Comparison of ENCODE assay signal across 8 mouse cellular contexts in the genomic region with DNA sequence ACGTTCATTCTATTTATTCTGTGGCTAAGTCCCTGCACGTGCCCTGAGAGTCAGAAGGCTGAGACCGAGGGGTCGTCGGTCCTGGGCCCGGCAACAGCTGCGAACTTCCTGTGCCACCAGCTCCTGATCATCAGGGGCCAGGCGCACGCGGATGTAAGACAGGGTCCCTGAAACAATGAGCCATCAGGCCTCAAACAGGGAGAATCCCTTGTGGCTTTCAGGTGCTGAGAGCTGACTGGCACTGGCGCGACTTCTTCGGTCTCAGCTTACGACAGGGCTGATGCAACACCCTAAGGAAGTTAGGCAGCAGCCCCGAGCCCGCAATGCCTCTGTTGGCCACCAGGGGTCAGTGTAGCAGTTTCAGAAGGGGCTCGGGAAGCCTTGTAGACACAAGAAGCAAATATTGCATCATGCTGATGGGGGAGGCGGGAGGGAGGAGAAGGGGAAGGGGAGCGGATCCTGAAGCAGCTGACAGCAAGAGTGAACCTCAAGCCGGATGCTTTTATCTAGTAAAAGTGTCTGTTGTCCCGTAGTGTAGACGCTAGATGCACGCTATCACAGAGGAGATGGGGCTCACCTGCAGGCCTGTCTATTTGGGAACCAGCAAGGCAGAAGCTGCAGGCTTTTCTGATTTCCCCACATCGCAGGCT. TPM values are rescaled to one million over a fixed set of nuclear protein-coding genes. Genes with fewer than 3 reads are reported as not detected.
DNase-seq lines count a peak whose midpoint lies in the region; ATAC-seq and TF ChIP-seq lines count a peak whose summit lies in the region.

No protein-coding gene starts in this region.

- H3K9ac ChIP-seq in CH12.LX (ENCODE audit: insufficient read depth, low read depth): peak overlapping the region; percentile 96
- peak overlapping the region; percentile 48 for H3K9ac ChIP-seq in forebrain, embryonic 12.5 days
- H3K9ac ChIP-seq in liver, postnatal 0 days (replicated peaks): peak overlapping the region; percentile 44
- peak overlapping the region; percentile 18; the same call in 1 of the 2 replicates for H3K9ac ChIP-seq in neural tube, embryonic 14.5 days (replicated peaks; ENCODE audit: low read depth, low read length)

- in situ Hi-C loops in CH12.LX (cut with MboI; ENCODE audit: low pct_ligation_motif_present, low pct_unique_long_range_greater_than_20kb, low sequenced_read_pairs): loop anchor here (5.0 to 10.0 kb wide), 2 partner anchors 56 to 414 kb away; a partner anchor contains a TSS

- peak overlapping the region; percentile 98 for H3K27ac ChIP-seq in CH12.LX (ENCODE audit: insufficient read depth, low read depth)
- H3K27ac ChIP-seq in forebrain, embryonic 12.5 days: no peak overlapping the region
- 0 out of 2 replicates have a peak overlapping the region, but pooled peaks have one; percentile 30 for H3K27ac ChIP-seq in liver, postnatal 0 days (ENCODE audit: low read depth)
- H3K27ac ChIP-seq in neural tube, embryonic 14.5 days (ENCODE audit: low read depth, low read length): no peak overlapping the region

- peak; percentile 79 for TF ChIP-seq POLR2A in CH12.LX (IDR thresholded peaks at IDR 0.05; ENCODE audit: low read depth, low read length)

- H3K4me1 ChIP-seq in CH12.LX (ENCODE audit: control insufficient read depth in 1 of 2, insufficient read depth in 2 of 2): peaks cover 31 to 70% of the 10 kb centered on the region in 2 experiments
- H3K4me1 ChIP-seq in forebrain, embryonic 12.5 days: peaks cover 16% of the 10 kb centered on the region
- peaks cover 12% of the 10 kb centered on the region for H3K4me1 ChIP-seq in liver, postnatal 0 days (ENCODE audit: insufficient read depth)
- H3K4me1 ChIP-seq in neural tube, embryonic 14.5 days (ENCODE audit: control insufficient read depth, insufficient read depth, low read length): no peaks in the 10 kb centered on the region

- peak overlapping the region; percentile 83 for H3K4me2 ChIP-seq in CH12.LX (ENCODE audit: insufficient read depth, low read depth, poor library complexity, severe bottlenecking)
- H3K4me2 ChIP-seq in forebrain, embryonic 12.5 days: peak overlapping the region; percentile 53
- peak overlapping the region; percentile 68 for H3K4me2 ChIP-seq in liver, postnatal 0 days (ENCODE audit: low read depth, low read length)
- peak overlapping the region; percentile 44 for H3K4me2 ChIP-seq in neural tube, embryonic 14.5 days (ENCODE audit: low read depth, low read length)

- dilution Hi-C loops in CH12.LX (cut with MboI; ENCODE audit: extremely low pct_ligation_motif_present, extremely low pct_unique_long_range_greater_than_20kb, low sequenced_read_pairs): no loop called here

- 5% methylated on average over 24 of the region's 24 CpGs for WGBS in forebrain, embryonic 12.5 days
- 6% methylated on average over 24 of the region's 24 CpGs for WGBS in large intestine, adult 2 months
- 2% methylated on average over 24 of the region's 24 CpGs for WGBS in liver, postnatal 0 days (ENCODE audit: insufficient replicate concordance)
- WGBS in neural tube, embryonic 14.5 days: 5% methylated on average over 24 of the region's 24 CpGs

- H3K79me2 ChIP-seq in CH12.LX (replicated peaks; ENCODE audit: control insufficient read depth, extremely low read depth, insufficient read depth, poor library complexity, severe bottlenecking): no peaks in the 10 kb centered on the region

- peak; percentile 99 for DNase-seq in CH12.LX (ENCODE audit: extremely low read depth)
- peak; percentile 97 for DNase-seq in c-Kit-positive CD71-positive TER-119-negative erythroid progenitor cells, embryonic 14.5 days (ENCODE audit: low read depth)
- peak; percentile 95 to 98 for DNase-seq in heart, postnatal 10 days
- peak; percentile 76 for DNase-seq in large intestine, adult 2 months (ENCODE audit: low read depth, low spot score)
- DNase-seq in liver, postnatal 0 days: peak; percentile 97
- peak; percentile 99 for DNase-seq in testis, postnatal 10 days (ENCODE audit: low spot score)

- peaks cover 16% of the 10 kb centered on the region for H3K9me3 ChIP-seq in CH12.LX (replicated peaks; ENCODE audit: low read length)
- H3K9me3 ChIP-seq in forebrain, embryonic 12.5 days: no peaks in the 10 kb centered on the region
- H3K9me3 ChIP-seq in liver, postnatal 0 days (ENCODE audit: low read length): no peaks in the 10 kb centered on the region
- H3K9me3 ChIP-seq in neural tube, embryonic 14.5 days (ENCODE audit: control insufficient read depth, low read length): no peaks in the 10 kb centered on the region

- TF ChIP-seq RAD21 in CH12.LX (IDR thresholded peaks at IDR 0.05; ENCODE audit: low read depth, low read length): peak; percentile 93

- peaks cover 9 to 26% of the 10 kb centered on the region in 2 experiments for H3K36me3 ChIP-seq in CH12.LX (replicated peaks in 1 of 2; ENCODE audit: control insufficient read depth in 1 of 2, insufficient read depth in 1 of 2, low read length in 1 of 2)
- H3K36me3 ChIP-seq in forebrain, embryonic 12.5 days (replicated peaks): no peaks in the 10 kb centered on the region
- no peaks in the 10 kb centered on the region for H3K36me3 ChIP-seq in liver, postnatal 0 days (replicated peaks; ENCODE audit: insufficient read depth, low read length)
- no peaks in the 10 kb centered on the region for H3K36me3 ChIP-seq in neural tube, embryonic 14.5 days (ENCODE audit: control insufficient read depth, insufficient read depth, low read length)

- ATAC-seq in forebrain, embryonic 12.5 days (ENCODE audit: low FRiP score): peak; percentile 84
- ATAC-seq in liver, postnatal 0 days: peak; percentile 86
- peak; percentile 64 for ATAC-seq in neural tube, embryonic 14.5 days (ENCODE audit: low read depth)

- TF ChIP-seq EP300 in CH12.LX (IDR thresholded peaks at IDR 0.05; ENCODE audit: low read length): peak; percentile 58
- peak; percentile 67; the same call in 1 of the 2 replicates for TF ChIP-seq EP300 in liver, postnatal 0 days (IDR thresholded peaks at IDR 0.05; ENCODE audit: low read depth)

- intact Hi-C loops in heart, postnatal 10 days (cut with DNase I): loop anchor here (1.0 to 2.0 kb wide), 2 partner anchors 58 to 74 kb away; no protein-coding TSS in a partner anchor

- H3K27me3 ChIP-seq in CH12.LX (replicated peaks): no peaks in the 10 kb centered on the region
- 0 out of 2 replicates have a peak, but pooled peaks cover 7% of the 10 kb centered on the region for H3K27me3 ChIP-seq in forebrain, embryonic 12.5 days
- H3K27me3 ChIP-seq in liver, postnatal 0 days (ENCODE audit: insufficient read depth, low read length): no peaks in the 10 kb centered on the region
- H3K27me3 ChIP-seq in neural tube, embryonic 14.5 days (ENCODE audit: control insufficient read depth, insufficient read depth, low read length): no peaks in the 10 kb centered on the region

- peak; percentile 94 to 98 for TF ChIP-seq CTCF in CH12.LX (conservative IDR thresholded peaks at IDR 0.05 in 1 of 2, IDR thresholded peaks at IDR 0.05 in 1 of 2; ENCODE audit: low read depth in 2 of 2, low read length in 2 of 2)
- peak; percentile 100 for TF ChIP-seq CTCF in liver, postnatal 0 days (IDR thresholded peaks at IDR 0.05; ENCODE audit: low read depth)

- H3K4me3 ChIP-seq in CH12.LX (replicated peaks in 1 of 3; ENCODE audit: low read depth in 2 of 3, low read length in 2 of 3, poor library complexity in 1 of 3): peak overlapping the region; percentile 23 to 44 (median 35)
- H3K4me3 ChIP-seq in forebrain, embryonic 12.5 days (replicated peaks): peak overlapping the region; percentile 22
- peak overlapping the region; percentile 15 for H3K4me3 ChIP-seq in liver, postnatal 0 days (ENCODE audit: low read depth, low read length)
- H3K4me3 ChIP-seq in neural tube, embryonic 14.5 days (ENCODE audit: low read depth, low read length): no peak overlapping the region

TF ChIP-seq in CH12.LX, 34 proteins besides CTCF, POLR2A, EP300 and RAD21 (continues in another document):
- TF ChIP-seq ZNF384 (IDR thresholded peaks at IDR 0.05; ENCODE audit: low read depth, low read length) (peak; percentile 63), ZMIZ1 (IDR thresholded peaks at IDR 0.05; ENCODE audit: low read depth, low read length) (peak; percentile 53; the same call in 1 of the 2 replicates), TBP (conservative IDR thresholded peaks at IDR 0.05; ENCODE audit: low read depth, low read length) (peak; percentile 61; the same call in 1 of the 2 replicates), TCF12 (IDR thresholded peaks at IDR 0.05; ENCODE audit: low read depth, low read length) (peak; percentile 97), ZKSCAN1 (IDR thresholded peaks at IDR 0.05; ENCODE audit: borderline replicate concordance, low read depth, low read length) (no peak), USF2 (conservative IDR thresholded peaks at IDR 0.05; ENCODE audit: low read depth, low read length) (no peak), MAFK (IDR thresholded peaks at IDR 0.05; ENCODE audit: insufficient replicate concordance, low read length) (0 out of 2 replicates have a peak, but pooled peaks have one; percentile 14), MAX (IDR thresholded peaks at IDR 0.05; ENCODE audit: low read length) (peak; percentile 86), UBTF (IDR thresholded peaks at IDR 0.05; ENCODE audit: low read depth, low read length) (peak; percentile 87; the same call in 1 of the 2 replicates), IRF4 (IDR thresholded peaks at IDR 0.05; ENCODE audit: low read depth, low read length) (peak; percentile 94), ELF1 (IDR thresholded peaks at IDR 0.05; ENCODE audit: low read depth, low read length) (peak; percentile 74), ETS1 (conservative IDR thresholded peaks at IDR 0.05; ENCODE audit: low read depth, low read length) (peak; percentile 94)

RNA-seq across cellular contexts. Expression of a gene that starts 21.6 kb away (rescaled TPM):
- total RNA-seq in CH12.LX (2012; rRNA removed) (54.3 and 66.9 TPM in 2 replicates), CH12.LX (2014; rRNA removed) (35.5 and 42.4 TPM in 2 replicates)
- polyA plus RNA-seq in CH12.LX (2012; ENCODE audit: insufficient read length, low read depth): 51.5 and 69.7 TPM in 2 replicates
- polyA plus RNA-seq in forebrain, embryonic 12.5 days (2016; fragmentation: Nextera tagmentation; extraction: Ambion mirVana): 53.1 and 53.9 TPM in 2 replicates
- total RNA-seq in heart, postnatal 10 days (2021): 10 to 100 TPM; 14.4 to 16.0 TPM
- 11.5 and 16.9 TPM in 2 replicates for polyA plus RNA-seq in large intestine, adult 2 months (2012; rRNA removed)
- polyA plus RNA-seq in liver, postnatal 0 days (2015; fragmentation: Nextera tagmentation; extraction: Ambion mirVana): 8.2 and 8.7 TPM in 2 replicates
- polyA plus RNA-seq in neural tube, embryonic 14.5 days (2014; fragmentation: Nextera tagmentation; extraction: Ambion mirVana): 43.7 and 46.2 TPM in 2 replicates

RNA-seq across cellular contexts. Expression of a gene that starts 56.5 kb away (rescaled TPM):
- 156 and 207 TPM in 2 replicates for total RNA-seq in CH12.LX (2012; rRNA removed)
- 110 and 119 TPM in 2 replicates for total RNA-seq in CH12.LX (2014; rRNA removed)
- 235 and 291 TPM in 2 replicates for polyA plus RNA-seq in CH12.LX (2012; ENCODE audit: insufficient read length, low read depth)
- 34.7 and 37.6 TPM in 2 replicates for polyA plus RNA-seq in forebrain, embryonic 12.5 days (2016; fragmentation: Nextera tagmentation; extraction: Ambion mirVana)
- total RNA-seq in heart, postnatal 10 days (2021): 10 to 100 TPM in 1 of 2 experiments, 1 to 10 TPM in 1; 8.6 to 11.3 TPM
- polyA plus RNA-seq in large intestine, adult 2 months (2012; rRNA removed): 16.8 and 19.3 TPM in 2 replicates
- 10.5 and 10.8 TPM in 2 replicates for polyA plus RNA-seq in liver, postnatal 0 days (2015; fragmentation: Nextera tagmentation; extraction: Ambion mirVana)
- polyA plus RNA-seq in neural tube, embryonic 14.5 days (2014; fragmentation: Nextera tagmentation; extraction: Ambion mirVana): 38.1 and 50.7 TPM in 2 replicates

Comparison
In these comparisons a context has a peak if more than half of its experiments do, and no peak if none do; other contexts are left out.
1. H3K27ac ChIP-seq: peak in CH12.LX (single experiment) and liver, postnatal 0 days (single experiment); none in forebrain, embryonic 12.5 days (single experiment) and neural tube, embryonic 14.5 days (single experiment).
2. H3K9ac ChIP-seq: peak in every context shown above with its lines; median percentile 96 in CH12.LX; 48 in forebrain, embryonic 12.5 days; 44 in liver, postnatal 0 days; 18 in neural tube, embryonic 14.5 days.
3. Peak in every context shown above with its lines, with median percentiles within 50 percentile points of each other: DNase-seq, H3K4me2 ChIP-seq and ATAC-seq.